Mouse (Mus musculus) ES-E14 (cell line): ENCODE data around the gene Gpr152.
"Not testable (repeated sequence)": the region's sequence is repeated elsewhere in the genome, so short reads cannot be mapped to it uniquely, and the experiment has no call there.

Source experiments
- MAFK ChIP-seq: IDR thresholded peaks from 2 replicates; pipeline ENCODE4 v1.6.1; 2014; ENCODE audit warnings: mild to moderate bottlenecking, low read depth, low read length, inconsistent platforms; ENCODE audit not compliant: insufficient read depth
- ZNF384 ChIP-seq: IDR thresholded peaks from 2 replicates; pipeline ENCODE4 v1.6.1; 2012; ENCODE audit warnings: low read depth, low read length, inconsistent platforms

- TF ChIP-seq MAFK, ZNF384: not testable (repeated sequence)
These were observed 4.2 kb upstream of the Gpr152 start for GRCm38 (mm10) chr19:4135229-4135962.
